Mouse (Mus musculus): ENCODE measurements around the gene Lamp2. TPM values are rescaled to one million over a fixed set of nuclear protein-coding genes. Genes with fewer than 3 reads are reported as not detected.

The Lamp2 gene
- polyA plus RNA-seq, 1 experiment from 2014 or later, result 83.0 TPM

Other genes starting within 250 kb of the Lamp2 start
- gene Tmem255a, start 204.0 kb downstream of the Lamp2 start, polyA plus RNA-seq (2014; fragmentation: Nextera tagmentation; extraction: Ambion mirVana), result 13.7 and 13.8 TPM in 2 replicates
- not detected in 2 replicates for gene Atp1b4, start 140.3 kb downstream of the Lamp2 start, polyA plus RNA-seq (2014; fragmentation: Nextera tagmentation; extraction: Ambion mirVana)
- gene Cul4b, start 119.7 kb upstream of the Lamp2 start, polyA plus RNA-seq (2014; fragmentation: Nextera tagmentation; extraction: Ambion mirVana), result 47.9 and 51.7 TPM in 2 replicates
- gene Mcts1, start 144.1 kb upstream of the Lamp2 start, polyA plus RNA-seq (2014; fragmentation: Nextera tagmentation; extraction: Ambion mirVana), result 72.9 and 79.7 TPM in 2 replicates
- gene C1galt1c1, start 178.6 kb upstream of the Lamp2 start, polyA plus RNA-seq (2014; fragmentation: Nextera tagmentation; extraction: Ambion mirVana), result 20.3 and 21.3 TPM in 2 replicates

All from forebrain, embryonic 11.5 days (tissue).